Mouse (Mus musculus): ENCODE results near the gene Qrich1. TPM values are rescaled to one million over a fixed set of nuclear protein-coding genes. Genes with fewer than 3 reads are reported as not detected.
"Not testable (repeated sequence)": the region's sequence is repeated elsewhere in the genome, so short reads cannot be mapped to it uniquely, and the experiment has no call there.

The Qrich1 gene
- total RNA-seq, 2 experiments from 2014 or later, result 140 to 155 TPM

- no peak overlapping the region for H3K27ac ChIP-seq
- no peak; the same call in 1 of the 2 replicates for TF ChIP-seq CTCF (IDR thresholded peaks at IDR 0.05)
- no peak overlapping the region for H3K4me3 ChIP-seq
- no peak for DNase-seq (ENCODE audit: extremely low spot score in 1 of 2, low spot score in 2 of 2)
- intact Hi-C loops (cut with DNase I), result no loop called here
Observed at GRCm38 (mm10) chr9:108599021-108599566, 82.5 kb downstream of the Qrich1 start.

- intact Hi-C loops (cut with DNase I), result no loop called here
- no peak for TF ChIP-seq CTCF (IDR thresholded peaks at IDR 0.05)
- Histone ChIP-seq H3K27ac (no peak overlapping the region), H3K4me3 (no peak overlapping the region)
- DNase-seq (ENCODE audit: extremely low spot score in 1 of 2, low spot score in 2 of 2), result no peak
Observed at GRCm38 (mm10) chr9:108600011-108600410, 83.4 kb downstream of the Qrich1 start.

GRCm38 (mm10) chr9:108601986-108602385 lies 85.4 kb downstream of the Qrich1 start:
- Histone ChIP-seq H3K27ac (no peak overlapping the region), H3K4me3 (no peak overlapping the region)
- no peak for TF ChIP-seq CTCF (IDR thresholded peaks at IDR 0.05)
- no peak for DNase-seq (ENCODE audit: extremely low spot score in 1 of 2, low spot score in 2 of 2)
- intact Hi-C loops (cut with DNase I), result no loop called here

- H3K27ac ChIP-seq; DNase-seq (ENCODE audit: extremely low spot score in 1 of 2, low spot score in 2 of 2); intact Hi-C loops (cut with DNase I); H3K4me3 ChIP-seq: not testable (repeated sequence)
Observed at GRCm38 (mm10) chr9:108607929-108608328, 91.3 kb downstream of the Qrich1 start.

- Histone ChIP-seq H3K27ac (no peak overlapping the region), H3K4me3 (no peak overlapping the region)
- no peak for TF ChIP-seq CTCF (IDR thresholded peaks at IDR 0.05)
- intact Hi-C loops (cut with DNase I), result no loop called here
- DNase-seq (ENCODE audit: extremely low spot score in 1 of 2, low spot score in 2 of 2), result no peak
Observed at GRCm38 (mm10) chr9:108608889-108609288, 92.3 kb downstream of the Qrich1 start.

Small RNA genes lying within 50 kb of the gene (microRNA-seq; reads per million reads assigned to microRNA genes)
- gene Gm24083 (0 to 1.2 reads per million in 2 experiments), gene Mir191 (0 reads per million in 2 experiments), gene Mir425 (693 to 723 reads per million in 2 experiments)

Other genes starting within 250 kb of the Qrich1 start
- gene Nicn1, start 226.4 kb upstream of the Qrich1 start, total RNA-seq (2021), result 100 to 1,000 TPM; 122 to 130 TPM
- gene Amt, start 220.0 kb upstream of the Qrich1 start, total RNA-seq (2021), result 10 to 100 TPM; 32.1 to 38.0 TPM
- 100 to 1,000 TPM; 154 to 159 TPM for gene Rhoa, start 210.7 kb upstream of the Qrich1 start, total RNA-seq (2021)
- 10 to 100 TPM; 29.3 to 35.4 TPM for gene Tcta, start 210.6 kb upstream of the Qrich1 start, total RNA-seq (2021)
- 10 to 100 TPM; 90.0 to 94.1 TPM for gene Gpx1, start 177.9 kb upstream of the Qrich1 start, total RNA-seq (2021)
- gene Usp4, start 169.0 kb upstream of the Qrich1 start, total RNA-seq (2021), result 100 to 1,000 TPM; 122 to 124 TPM
- gene 1700102P08Rik, start 124.0 kb upstream of the Qrich1 start, total RNA-seq (2021), result 1 to 10 TPM; 2.0 to 3.3 TPM
- under 1 TPM; 0.26 to 0.29 TPM for gene Ccdc36, start 88.3 kb upstream of the Qrich1 start, total RNA-seq (2021)
- not detected for gene BC048562, start 80.3 kb upstream of the Qrich1 start, total RNA-seq (2021)
- 10 to 100 TPM; 31.3 to 44.6 TPM for gene Ccdc71, start 56.3 kb upstream of the Qrich1 start, total RNA-seq (2021)
- gene Klhdc8b, start 55.2 kb upstream of the Qrich1 start, total RNA-seq (2021), result 10 to 100 TPM; 30.7 to 32.8 TPM
- gene Lamb2, start 37.1 kb upstream of the Qrich1 start, total RNA-seq (2021), result 10 to 100 TPM; 28.2 to 29.4 TPM
- 100 to 1,000 TPM; 153 to 167 TPM for gene Usp19, start 26.2 kb upstream of the Qrich1 start, total RNA-seq (2021)
- 10 to 100 TPM; 75.3 to 78.0 TPM for gene Qars, start 9.1 kb upstream of the Qrich1 start, total RNA-seq (2021)
- gene Impdh2, start 43.5 kb downstream of the Qrich1 start, total RNA-seq (2021), result 10 to 100 TPM; 53.5 to 54.1 TPM
- gene Ndufaf3, start 50.6 kb downstream of the Qrich1 start, total RNA-seq (2021), result 10 to 100 TPM; 59.6 to 64.8 TPM
- 10 to 100 TPM; 93.1 to 94.2 TPM for gene Dalrd3, start 53.1 kb downstream of the Qrich1 start, total RNA-seq (2021)
- gene Wdr6, start 61.9 kb downstream of the Qrich1 start, total RNA-seq (2021), result 100 to 1,000 TPM; 107 to 109 TPM
- gene P4htm, start 80.9 kb downstream of the Qrich1 start, total RNA-seq (2021), result 10 to 100 TPM; 83.8 to 93.6 TPM
- gene Arih2, start 132.6 kb downstream of the Qrich1 start, total RNA-seq (2021), result 10 to 100 TPM; 51.7 to 53.8 TPM
- gene Slc25a20, start 145.3 kb downstream of the Qrich1 start, total RNA-seq (2021), result 10 to 100 TPM; 11.5 to 12.3 TPM
- 10 to 100 TPM; 47.0 to 48.3 TPM for gene Prkar2a, start 172.5 kb downstream of the Qrich1 start, total RNA-seq (2021)

Data from left cerebral cortex, adult 2 months (tissue).